ENCODE assay signal across 8 mouse cellular contexts in genomic region chr10:62261115-62261886, GRCm38 (mm10). TPM values are rescaled to one million over a fixed set of nuclear protein-coding genes. Genes with fewer than 3 reads are reported as not detected.
DNase-seq lines count a peak whose midpoint lies in the region; ATAC-seq and TF ChIP-seq lines count a peak whose summit lies in the region.

No protein-coding gene starts in this region.

- no peak overlapping the region for H3K27ac ChIP-seq in embryonic facial prominence, embryonic 11.5 days (replicated peaks; ENCODE audit: low read depth, low read length)
- H3K27ac ChIP-seq in heart, embryonic 15.5 days, result no peak overlapping the region
- no peak overlapping the region for H3K27ac ChIP-seq in liver, postnatal 0 days (ENCODE audit: low read depth)
- no peak overlapping the region for H3K27ac ChIP-seq in neural tube, embryonic 14.5 days (ENCODE audit: low read depth, low read length)
- H3K27ac ChIP-seq in thymus, adult 2 months (ENCODE audit: control insufficient read depth, insufficient read depth, low read length), result no peak overlapping the region

- no peaks in the 10 kb centered on the region for H3K27me3 ChIP-seq in embryonic facial prominence, embryonic 11.5 days (ENCODE audit: control insufficient read depth, insufficient read depth, low read length)
- no peaks in the 10 kb centered on the region for H3K27me3 ChIP-seq in heart, embryonic 15.5 days
- no peaks in the 10 kb centered on the region for H3K27me3 ChIP-seq in liver, postnatal 0 days (ENCODE audit: insufficient read depth, low read length)
- H3K27me3 ChIP-seq in neural tube, embryonic 14.5 days (ENCODE audit: control insufficient read depth, insufficient read depth, low read length), result no peaks in the 10 kb centered on the region
- H3K27me3 ChIP-seq in thymus, adult 2 months (ENCODE audit: control insufficient read depth, insufficient read depth, low read length), result no peaks in the 10 kb centered on the region

- peak; percentile 71; the same call in 1 of the 2 replicates for ATAC-seq in embryonic facial prominence, embryonic 11.5 days (replicated peaks; ENCODE audit: insufficient number of reproducible peaks, low FRiP score, low TSS enrichment, low read depth)
- ATAC-seq in heart, embryonic 15.5 days (replicated peaks; ENCODE audit: insufficient number of reproducible peaks, insufficient read depth, low FRiP score, low read depth), result peak; percentile 87
- peak; percentile 89 for ATAC-seq in liver, postnatal 0 days
- ATAC-seq in neural tube, embryonic 14.5 days (ENCODE audit: low read depth), result peak; percentile 80; the same call in 1 of the 2 replicates

- no peaks in the 10 kb centered on the region for H3K4me1 ChIP-seq in embryonic facial prominence, embryonic 11.5 days (ENCODE audit: control insufficient read depth, insufficient read depth, low read length)
- H3K4me1 ChIP-seq in heart, embryonic 15.5 days (replicated peaks), result peaks cover 6% of the 10 kb centered on the region; the same call in 1 of the 2 replicates
- 0 out of 2 replicates have a peak, but pooled peaks cover 2% of the 10 kb centered on the region for H3K4me1 ChIP-seq in liver, postnatal 0 days (ENCODE audit: insufficient read depth)
- no peaks in the 10 kb centered on the region for H3K4me1 ChIP-seq in neural tube, embryonic 14.5 days (ENCODE audit: control insufficient read depth, insufficient read depth, low read length)
- no peaks in the 10 kb centered on the region for H3K4me1 ChIP-seq in thymus, adult 2 months (replicated peaks; ENCODE audit: control insufficient read depth, insufficient read depth, low read length)

- peak; percentile 52 to 59 for DNase-seq in CD8-positive naive resting alpha-beta T cell, adult 2 months (ENCODE audit: low read depth in 2 of 2, low spot score in 2 of 2)
- DNase-seq in adrenal gland, postnatal 14 days, result peak; percentile 85
- DNase-seq in embryonic facial prominence, embryonic 11.5 days (ENCODE audit: low spot score), result peak; percentile 90
- DNase-seq in kidney, postnatal 14 days, result peak; percentile 72
- peak; percentile 88 for DNase-seq in liver, postnatal 0 days
- peak; percentile 78 for DNase-seq in thymus, adult 2 months

- no peak overlapping the region for H3K9ac ChIP-seq in embryonic facial prominence, embryonic 11.5 days (replicated peaks; ENCODE audit: low read length)
- H3K9ac ChIP-seq in heart, embryonic 15.5 days, result no peak overlapping the region
- no peak overlapping the region for H3K9ac ChIP-seq in liver, postnatal 0 days (replicated peaks)
- no peak overlapping the region for H3K9ac ChIP-seq in neural tube, embryonic 14.5 days (replicated peaks; ENCODE audit: low read depth, low read length)

- 15% methylated on average over 18 of the region's 18 CpGs for WGBS in embryonic facial prominence, embryonic 11.5 days
- WGBS in heart, embryonic 15.5 days, result 10% methylated on average over 18 of the region's 18 CpGs
- WGBS in liver, postnatal 0 days (ENCODE audit: insufficient replicate concordance), result 13% methylated on average over 18 of the region's 18 CpGs
- WGBS in neural tube, embryonic 14.5 days, result 17% methylated on average over 18 of the region's 18 CpGs
- WGBS in thymus, adult 2 months, result 20% methylated on average over 18 of the region's 18 CpGs

- TF ChIP-seq EP300 in liver, postnatal 0 days (IDR thresholded peaks at IDR 0.05; ENCODE audit: low read depth), result no peak

- H3K4me3 ChIP-seq in embryonic facial prominence, embryonic 11.5 days (ENCODE audit: low read depth, low read length), result no peak overlapping the region
- H3K4me3 ChIP-seq in heart, embryonic 15.5 days, result no peak overlapping the region
- H3K4me3 ChIP-seq in liver, postnatal 0 days (ENCODE audit: low read depth, low read length), result no peak overlapping the region
- H3K4me3 ChIP-seq in neural tube, embryonic 14.5 days (ENCODE audit: low read depth, low read length), result no peak overlapping the region
- no peak overlapping the region for H3K4me3 ChIP-seq in thymus, adult 2 months (ENCODE audit: control insufficient read depth, insufficient read depth, low read length)

- H3K9me3 ChIP-seq in embryonic facial prominence, embryonic 11.5 days (replicated peaks; ENCODE audit: control insufficient read depth, low read length), result no peaks in the 10 kb centered on the region
- no peaks in the 10 kb centered on the region for H3K9me3 ChIP-seq in heart, embryonic 15.5 days (replicated peaks)
- H3K9me3 ChIP-seq in liver, postnatal 0 days (ENCODE audit: low read length), result no peaks in the 10 kb centered on the region
- no peaks in the 10 kb centered on the region for H3K9me3 ChIP-seq in neural tube, embryonic 14.5 days (ENCODE audit: control insufficient read depth, low read length)

- no peaks in the 10 kb centered on the region for H3K36me3 ChIP-seq in embryonic facial prominence, embryonic 11.5 days (replicated peaks; ENCODE audit: control insufficient read depth, insufficient read depth, low read depth, low read length)
- no peaks in the 10 kb centered on the region for H3K36me3 ChIP-seq in heart, embryonic 15.5 days
- H3K36me3 ChIP-seq in liver, postnatal 0 days (replicated peaks; ENCODE audit: insufficient read depth, low read length), result no peaks in the 10 kb centered on the region
- H3K36me3 ChIP-seq in neural tube, embryonic 14.5 days (ENCODE audit: control insufficient read depth, insufficient read depth, low read length), result no peaks in the 10 kb centered on the region
- H3K36me3 ChIP-seq in thymus, adult 2 months (ENCODE audit: control insufficient read depth, insufficient read depth, low read length), result no peaks in the 10 kb centered on the region

- TF ChIP-seq POLR2A in thymus, adult 2 months (IDR thresholded peaks at IDR 0.05; ENCODE audit: control insufficient read depth, extremely low read depth, insufficient read depth, low read length, poor library complexity), result no peak

- H3K4me2 ChIP-seq in embryonic facial prominence, embryonic 11.5 days (ENCODE audit: low read depth, low read length), result no peak overlapping the region
- no peak overlapping the region for H3K4me2 ChIP-seq in heart, embryonic 15.5 days
- no peak overlapping the region for H3K4me2 ChIP-seq in liver, postnatal 0 days (ENCODE audit: low read depth, low read length)
- H3K4me2 ChIP-seq in neural tube, embryonic 14.5 days (ENCODE audit: low read depth, low read length), result no peak overlapping the region

- TF ChIP-seq CTCF in liver, postnatal 0 days (IDR thresholded peaks at IDR 0.05; ENCODE audit: low read depth), result peak; percentile 82
- TF ChIP-seq CTCF in thymus, adult 2 months (IDR thresholded peaks at IDR 0.05; ENCODE audit: borderline replicate concordance, control insufficient read depth, extremely low read depth, insufficient read depth, low read length, poor library complexity), result peak; percentile 66; the same call in 1 of the 2 replicates

RNA-seq across cellular contexts. Expression of gene Tacr2, which starts 9.1 kb away (rescaled TPM):
- 10.1 and 15.3 TPM in 2 replicates for total RNA-seq in adrenal gland, postnatal 14 days (2021)
- polyA plus RNA-seq in embryonic facial prominence, embryonic 11.5 days (2014; fragmentation: Nextera tagmentation; extraction: Ambion mirVana), result not detected in 2 replicates
- polyA plus RNA-seq in heart, embryonic 15.5 days (2015; fragmentation: Nextera tagmentation; extraction: Ambion mirVana), result 0.14 TPM in 1 of 2 replicates, not detected in the other
- not detected in 2 replicates for polyA plus RNA-seq in liver, postnatal 0 days (2015; fragmentation: Nextera tagmentation; extraction: Ambion mirVana)
- 0.46 TPM in 1 of 2 replicates, not detected in the other for polyA plus RNA-seq in neural tube, embryonic 14.5 days (2014; fragmentation: Nextera tagmentation; extraction: Ambion mirVana)
- 0.19 and 0.38 TPM in 2 replicates for polyA plus RNA-seq in thymus, adult 2 months (2012; rRNA removed)

RNA-seq across cellular contexts. Expression of gene Tspan15, which starts 30.2 kb away (rescaled TPM):
- total RNA-seq in adrenal gland, postnatal 14 days (2021), result 17.2 and 22.9 TPM in 2 replicates
- polyA plus RNA-seq in embryonic facial prominence, embryonic 11.5 days (2014; fragmentation: Nextera tagmentation; extraction: Ambion mirVana), result 12.2 and 13.3 TPM in 2 replicates
- 8.9 and 15.3 TPM in 2 replicates for polyA plus RNA-seq in heart, embryonic 15.5 days (2015; fragmentation: Nextera tagmentation; extraction: Ambion mirVana)
- polyA plus RNA-seq in liver, postnatal 0 days (2015; fragmentation: Nextera tagmentation; extraction: Ambion mirVana), result 11.5 and 13.0 TPM in 2 replicates
- 8.5 and 12.7 TPM in 2 replicates for polyA plus RNA-seq in neural tube, embryonic 14.5 days (2014; fragmentation: Nextera tagmentation; extraction: Ambion mirVana)
- 12.7 and 13.7 TPM in 2 replicates for polyA plus RNA-seq in thymus, adult 2 months (2012; rRNA removed)
